Mouse (Mus musculus): ENCODE results near the gene Mpv17l2. TPM values are rescaled to one million over a fixed set of nuclear protein-coding genes. Genes with fewer than 3 reads are reported as not detected.

Mpv17l2 gene
- 210 and 274 TPM in 2 replicates for polyA plus RNA-seq (2012; rRNA removed)

GRCm38 (mm10) chr8:70760775-70761406 is at the start of gene Mpv17l2:
Mpv17l2 (minus strand) TSS chr8:70760946.

GRCm38 (mm10) chr8:70808239-70808638 is 47.5 kb upstream of the Mpv17l2 start, which contains the start of gene Il12rb1:
Il12rb1 (plus strand) TSS chr8:70808449.

GRCm38 (mm10) chr8:70804481-70805206 is 43.9 kb upstream of the Mpv17l2 start, which contains the start of gene Mast3:
Mast3 (minus strand) TSS chr8:70805054.

GRCm38 (mm10) chr8:70776496-70777444 is 16.0 kb upstream of the Mpv17l2 start, which contains the start of gene Pik3r2:
Pik3r2 (minus strand) TSS chr8:70776713.

DNA sequence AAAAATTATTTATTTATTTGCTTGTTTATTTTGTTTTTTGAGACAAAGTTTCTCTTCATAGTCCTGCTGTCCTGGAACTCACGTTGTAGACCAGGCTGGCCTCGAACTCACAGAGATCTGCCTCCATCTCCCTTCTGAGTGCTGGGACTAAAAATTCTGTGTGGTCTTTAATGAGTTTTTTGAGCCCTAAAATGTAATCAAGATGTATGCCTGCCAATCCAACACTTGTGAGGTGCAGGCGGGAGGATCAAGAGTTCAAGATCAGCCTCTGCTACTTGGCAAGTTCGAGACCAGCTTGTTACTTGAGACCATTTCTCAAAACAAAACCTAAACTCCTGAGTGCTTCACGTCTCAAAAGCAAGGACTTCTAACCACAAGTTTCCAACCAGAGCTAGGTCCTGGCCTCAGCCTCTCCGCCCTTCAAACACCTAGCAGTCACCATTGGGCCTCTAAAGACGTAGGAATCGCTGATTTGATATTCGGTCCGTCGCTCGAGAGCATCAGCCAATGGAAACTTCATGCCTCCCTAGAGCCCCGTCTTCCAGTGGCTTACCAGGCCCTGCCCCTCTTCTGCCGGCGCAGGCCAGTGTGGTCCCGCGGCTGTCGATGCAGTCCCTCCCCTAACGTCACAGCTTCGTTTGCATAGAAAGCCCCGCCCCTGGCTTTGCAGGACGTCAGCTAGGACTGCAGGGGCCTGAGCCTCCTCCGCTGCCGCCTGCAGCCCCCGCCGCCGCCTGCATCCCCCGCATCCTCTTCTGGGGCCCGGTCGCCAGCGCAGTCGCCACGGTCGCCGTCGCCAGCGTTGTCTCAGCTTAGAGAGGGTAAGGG is 6.5 kb downstream of the Mpv17l2 start, which contains the start of gene Rab3a:
TSS of gene Rab3a (plus strand) at position 637 of the 828 bp plus-strand sequence.

DNA sequence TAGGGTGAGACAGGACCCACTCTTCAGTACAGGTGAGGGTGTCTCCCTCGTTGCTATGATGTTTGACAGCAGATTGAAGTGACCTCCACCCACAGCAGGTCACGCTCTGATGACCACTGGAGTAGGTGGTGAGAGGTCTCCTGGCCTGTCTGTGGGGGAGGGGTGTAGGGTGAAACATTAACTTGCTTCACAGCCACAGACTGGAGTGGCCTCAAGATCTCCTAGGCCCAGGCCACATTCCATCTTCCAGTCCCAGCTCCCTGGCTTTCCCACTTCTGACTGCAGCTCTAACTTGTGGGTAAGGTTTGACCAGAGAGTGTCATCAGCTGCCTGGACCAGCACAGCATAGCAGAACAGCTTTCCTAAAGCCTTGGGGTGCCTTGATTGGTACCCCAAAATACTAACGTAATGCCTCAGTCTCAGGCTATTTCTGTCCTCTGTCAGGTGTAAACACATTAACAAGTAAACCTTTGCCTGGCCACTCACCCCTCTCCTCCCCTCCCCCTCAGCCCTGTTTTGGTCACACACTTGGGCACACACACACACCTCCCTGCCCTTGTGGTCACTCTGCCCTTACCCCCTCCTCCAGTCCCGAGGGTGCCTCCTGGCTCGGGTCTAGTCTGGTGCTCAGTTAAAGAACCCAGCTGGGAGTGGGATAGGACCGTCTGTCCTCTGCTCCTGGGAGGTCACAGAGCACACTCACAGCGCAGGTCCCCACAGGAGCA is 37.1 kb downstream of the Mpv17l2 start, which contains the start of gene Pde4c:
TSS of gene Pde4c (plus strand) at position 235 of the 725 bp plus-strand sequence.

DNA sequence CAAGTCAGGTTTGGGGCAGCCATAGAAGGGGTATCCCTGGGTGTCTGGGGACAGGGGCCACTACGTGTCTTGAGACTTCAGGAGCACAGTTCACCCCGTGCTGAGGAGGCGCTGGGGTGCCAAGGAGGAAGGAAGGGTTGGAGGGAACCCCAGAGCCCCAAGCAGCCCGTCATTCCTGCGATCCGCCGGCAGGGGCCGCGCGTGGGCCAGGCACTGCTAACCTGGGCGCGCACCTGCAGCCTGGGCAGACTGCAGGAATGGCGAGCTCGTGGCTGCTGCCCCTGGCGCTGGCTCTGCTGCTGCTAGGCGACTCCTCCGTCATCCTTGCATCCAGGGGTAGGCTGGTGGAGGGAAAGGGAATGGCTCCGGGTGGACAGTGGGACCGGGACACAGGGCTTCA is 42.4 kb downstream of the Mpv17l2 start, which contains the start of gene Gm3336:
TSS of gene Gm3336 (plus strand) at position 247 of the 400 bp plus-strand sequence.

Other genes starting within 250 kb of the Mpv17l2 start
- 685 and 705 TPM in 2 replicates for gene Fkbp8, start 233.2 kb downstream of the Mpv17l2 start, polyA plus RNA-seq (2012; rRNA removed)
- gene Kxd1, start 233.0 kb downstream of the Mpv17l2 start, polyA plus RNA-seq (2012; rRNA removed): 70.3 and 97.9 TPM in 2 replicates
- 33.7 and 35.4 TPM in 2 replicates for gene Ell, start 221.5 kb downstream of the Mpv17l2 start, polyA plus RNA-seq (2012; rRNA removed)
- gene Isyna1, start 166.6 kb downstream of the Mpv17l2 start, polyA plus RNA-seq (2012; rRNA removed): 867 and 914 TPM in 2 replicates
- gene Ssbp4, start 152.1 kb downstream of the Mpv17l2 start, polyA plus RNA-seq (2012; rRNA removed): 426 and 602 TPM in 2 replicates
- gene Lrrc25, start 144.8 kb downstream of the Mpv17l2 start, polyA plus RNA-seq (2012; rRNA removed): 11.0 and 12.7 TPM in 2 replicates
- 11.8 and 16.3 TPM in 2 replicates for gene Gdf15, start 128.5 kb downstream of the Mpv17l2 start, polyA plus RNA-seq (2012; rRNA removed)
- 100 and 112 TPM in 2 replicates for gene Pgpep1, start 100.6 kb downstream of the Mpv17l2 start, polyA plus RNA-seq (2012; rRNA removed)
- 179 and 190 TPM in 2 replicates for gene Lsm4, start 87.7 kb downstream of the Mpv17l2 start, polyA plus RNA-seq (2012; rRNA removed)
- 689 and 1,003 TPM in 2 replicates for gene Jund, start 62.0 kb downstream of the Mpv17l2 start, polyA plus RNA-seq (2012; rRNA removed)
- 0.03 TPM in 2 replicates for gene Iqcn, start 57.5 kb downstream of the Mpv17l2 start, polyA plus RNA-seq (2012; rRNA removed)
- gene Gm3336, start 42.4 kb downstream of the Mpv17l2 start, polyA plus RNA-seq (2012; rRNA removed): 0.60 and 0.89 TPM in 2 replicates
- gene Pde4c, start 37.2 kb downstream of the Mpv17l2 start, polyA plus RNA-seq (2012; rRNA removed): 3.5 and 6.5 TPM in 2 replicates
- gene Rab3a, start 6.3 kb downstream of the Mpv17l2 start, polyA plus RNA-seq (2012; rRNA removed): 50.0 and 67.9 TPM in 2 replicates
- 322 and 352 TPM in 2 replicates for gene Pik3r2, start 15.8 kb upstream of the Mpv17l2 start, polyA plus RNA-seq (2012; rRNA removed)
- gene Mast3, start 44.1 kb upstream of the Mpv17l2 start, polyA plus RNA-seq (2012; rRNA removed): 111 and 132 TPM in 2 replicates
- 1.1 and 1.5 TPM in 2 replicates for gene Il12rb1, start 47.5 kb upstream of the Mpv17l2 start, polyA plus RNA-seq (2012; rRNA removed)
- gene Arrdc2, start 78.8 kb upstream of the Mpv17l2 start, polyA plus RNA-seq (2012; rRNA removed): 97.4 and 114 TPM in 2 replicates
- 7.1 and 9.1 TPM in 2 replicates for gene Kcnn1, start 102.3 kb upstream of the Mpv17l2 start, polyA plus RNA-seq (2012; rRNA removed)
- gene Ccdc124, start 113.0 kb upstream of the Mpv17l2 start, polyA plus RNA-seq (2012; rRNA removed): 65.2 and 65.7 TPM in 2 replicates
- gene Slc5a5, start 131.8 kb upstream of the Mpv17l2 start, polyA plus RNA-seq (2012; rRNA removed): 0.64 and 0.89 TPM in 2 replicates
- gene Rpl18a, start 136.5 kb upstream of the Mpv17l2 start, polyA plus RNA-seq (2012; rRNA removed): 10,537 and 11,448 TPM in 2 replicates
- gene Map1s, start 145.0 kb upstream of the Mpv17l2 start, polyA plus RNA-seq (2012; rRNA removed): 125 and 138 TPM in 2 replicates